Mouse (Mus musculus) C2C12 (cell line): Measurements from ENCODE around the gene Agfg2.

Source experiments
- CEBPB ChIP-seq: IDR thresholded peaks from one replicate; pipeline ENCODE4 v1.6.1; 2011; ENCODE audit warnings: low read depth, mild to moderate bottlenecking, control low read depth, moderate library complexity
- CTCF ChIP-seq: IDR thresholded peaks from one replicate; pipeline ENCODE4 v1.5.1; 2011; ENCODE audit not compliant: control insufficient read depth, insufficient read depth, insufficient read length
- FOSL1 ChIP-seq: IDR thresholded peaks from one replicate; pipeline ENCODE4 v1.8.0; 2011; ENCODE audit warnings: mild to moderate bottlenecking, low read length; ENCODE audit not compliant: poor library complexity, insufficient read depth, severe bottlenecking
- MAX ChIP-seq: IDR thresholded peaks from one replicate; pipeline ENCODE4 v1.6.1; 2011; ENCODE audit warnings: mild to moderate bottlenecking, control low read depth
- MYOD1 ChIP-seq: IDR thresholded peaks from one replicate; pipeline ENCODE4 v1.6.1; 2011; ENCODE audit warnings: low read depth; ENCODE audit not compliant: control insufficient read depth, insufficient read length
- MYOG ChIP-seq: IDR thresholded peaks from one replicate; pipeline ENCODE4 v1.6.1; 2011; ENCODE audit not compliant: control insufficient read depth, insufficient read length; ENCODE audit errors: extremely low read depth
- USF1 ChIP-seq: IDR thresholded peaks from one replicate; pipeline ENCODE4 v1.6.1; 2011; ENCODE audit warnings: low read depth, mild to moderate bottlenecking, control low read depth, moderate library complexity

GRCm38 (mm10) chr5:137686127-137686790 lies 1.7 kb upstream of the Agfg2 start:
- TF ChIP-seq CTCF, result no peak
- TF ChIP-seq MYOG, result no peak
- no peak for TF ChIP-seq USF1
- TF ChIP-seq MAX, result no peak
- TF ChIP-seq CEBPB, result no peak
- no peak for TF ChIP-seq MYOD1
- no peak for TF ChIP-seq FOSL1
